Comparison of ENCODE assay signal across 8 mouse cellular contexts in genomic region chrX:137038502-137038901, GRCm38 (mm10). TPM values are rescaled to one million over a fixed set of nuclear protein-coding genes. Genes with fewer than 3 reads are reported as not detected.
DNase-seq lines count a peak whose midpoint lies in the region; ATAC-seq and TF ChIP-seq lines count a peak whose summit lies in the region.

No protein-coding gene starts in this region.

- H3K4me2 ChIP-seq in liver, embryonic 12.5 days = peak overlapping the region; percentile 62

- TF ChIP-seq CTCF in testis, adult 2 months (IDR thresholded peaks at IDR 0.05; ENCODE audit: control insufficient read depth, insufficient read depth, insufficient replicate concordance, low read depth, low read length) = no peak

- no peaks in the 10 kb centered on the region for H3K27me3 ChIP-seq in testis, adult 2 months (ENCODE audit: control insufficient read depth, insufficient read depth, low read length)
- no peaks in the 10 kb centered on the region for H3K27me3 ChIP-seq in liver, embryonic 12.5 days (replicated peaks)

- no peaks in the 10 kb centered on the region for H3K9me3 ChIP-seq in liver, embryonic 12.5 days (replicated peaks)

- ATAC-seq in liver, embryonic 12.5 days = 0 out of 2 replicates have a peak, but pooled peaks have one; percentile 2

- DNase-seq in cerebellum, adult 9-11 months = peak; percentile 26
- no peak for DNase-seq in cerebellum, adult 8-10 months
- no peak for DNase-seq in testis, postnatal 14 days (ENCODE audit: low spot score)
- DNase-seq in right cerebral cortex, postnatal 36 days (ENCODE audit: low spot score in 2 of 2) = no peak
- DNase-seq in kidney, postnatal 25 days = no peak
- DNase-seq in adrenal gland, postnatal 36 days = no peak

- TF ChIP-seq POLR2A in testis, adult 2 months (IDR thresholded peaks at IDR 0.05; ENCODE audit: control insufficient read depth, low read depth, low read length) = no peak

- H3K4me1 ChIP-seq in testis, adult 2 months (ENCODE audit: control insufficient read depth, insufficient read depth, low read length) = no peaks in the 10 kb centered on the region; the same call in 1 of the 2 replicates
- H3K4me1 ChIP-seq in liver, embryonic 12.5 days = peaks cover 9% of the 10 kb centered on the region

- peak overlapping the region; percentile 66 for H3K9ac ChIP-seq in liver, embryonic 12.5 days

- peak overlapping the region; percentile 99 for H3K27ac ChIP-seq in testis, adult 2 months (ENCODE audit: control insufficient read depth, insufficient read depth, low read depth, low read length)
- peak overlapping the region; percentile 72; the same call in 1 of the 2 replicates for H3K27ac ChIP-seq in liver, embryonic 12.5 days

- no peaks in the 10 kb centered on the region for H3K36me3 ChIP-seq in testis, adult 2 months (ENCODE audit: control insufficient read depth, insufficient read depth, low read length)
- no peaks in the 10 kb centered on the region for H3K36me3 ChIP-seq in liver, embryonic 12.5 days

- peak overlapping the region; percentile 96 for H3K4me3 ChIP-seq in testis, adult 2 months (ENCODE audit: control insufficient read depth, low read depth, low read length)
- H3K4me3 ChIP-seq in liver, embryonic 12.5 days = peak overlapping the region; percentile 66

- 36% methylated on average over 7 of the region's 7 CpGs for WGBS in liver, embryonic 12.5 days (ENCODE audit: insufficient replicate concordance)

RNA-seq across cellular contexts. Expression of gene Slc25a53, which starts 0.4 kb away (rescaled TPM):
- polyA plus RNA-seq in testis, adult 2 months (2012; rRNA removed) = 3.6 and 4.2 TPM in 2 replicates
- 2.8 and 2.9 TPM in 2 replicates for polyA plus RNA-seq in liver, embryonic 12.5 days (2016; fragmentation: Nextera tagmentation; extraction: Ambion mirVana)
- 1 to 10 TPM; 3.7 to 8.4 TPM for total RNA-seq in adrenal gland, postnatal 36 days (2021)

RNA-seq across cellular contexts. Expression of gene Fam199x, which starts 10.9 kb away (rescaled TPM):
- 0.20 TPM in 2 replicates for polyA plus RNA-seq in testis, adult 2 months (2012; rRNA removed)
- polyA plus RNA-seq in liver, embryonic 12.5 days (2016; fragmentation: Nextera tagmentation; extraction: Ambion mirVana) = 2.1 and 2.2 TPM in 2 replicates
- total RNA-seq in adrenal gland, postnatal 36 days (2021) = 1 to 10 TPM; 5.7 to 7.5 TPM

RNA-seq across cellular contexts. Expression of gene Zcchc18, which starts 45.5 kb away (rescaled TPM):
- polyA plus RNA-seq in testis, adult 2 months (2012; rRNA removed) = 1.4 and 2.1 TPM in 2 replicates
- polyA plus RNA-seq in liver, embryonic 12.5 days (2016; fragmentation: Nextera tagmentation; extraction: Ambion mirVana) = 0.67 and 0.91 TPM in 2 replicates
- total RNA-seq in adrenal gland, postnatal 36 days (2021) = 10 to 100 TPM in 1 of 2 experiments, 1 to 10 TPM in 1; 8.9 to 10.0 TPM
